Mouse (Mus musculus) B cell, adult 2 months (primary cell): ENCODE data around the gene Tunar.

ENCODE experiments used
- DNase-seq, 2 experiments: peaks; one replicate each; pipeline ENCODE4 v3.0.0; 2022

Gene Tunar

GRCm38 (mm10) chr12:105403742-105404141 lies 70.1 kb downstream of the Tunar start:
- DNase-seq: no peak

GRCm38 (mm10) chr12:105406008-105406407 lies 72.3 kb downstream of the Tunar start:
- no peak for DNase-seq

GRCm38 (mm10) chr12:105413909-105414308 lies 80.2 kb downstream of the Tunar start:
- no peak for DNase-seq

GRCm38 (mm10) chr12:105420476-105420875 lies 86.8 kb downstream of the Tunar start:
- DNase-seq: no peak

GRCm38 (mm10) chr12:105426541-105426940 lies 92.9 kb downstream of the Tunar start:
- no peak for DNase-seq

GRCm38 (mm10) chr12:105427039-105427757 lies 93.5 kb downstream of the Tunar start:
- no peak for DNase-seq

GRCm38 (mm10) chr12:105431872-105432271 lies 98.2 kb downstream of the Tunar start:
- no peak for DNase-seq

- DNase-seq: no peak
These were observed 99.1 kb downstream of the Tunar start for GRCm38 (mm10) chr12:105432807-105433206.
